Mouse (Mus musculus) T-cell, adult 2 months (primary cell): ENCODE measurements at regions not wholly inside any gene's neighbourhood (a gene's known extent, or its start where the extent isn't known, plus 50 kb on each side); places are given as distances from the start of the nearest gene placed in this dataset.
"Not testable (repeated sequence)": the region's sequence is repeated elsewhere in the genome, so short reads cannot be mapped to it uniquely, and the experiment has no call there.

ENCODE experiments used
- DNase-seq: peaks from one replicate; pipeline ENCODE4 v3.0.0; 2022; ENCODE audit warnings: low spot score

- DNase-seq, result no peak
Measured at GRCm38 (mm10) chr1:194565574-194565973, 52.4 kb upstream of the Plxna2 start.

DNA sequence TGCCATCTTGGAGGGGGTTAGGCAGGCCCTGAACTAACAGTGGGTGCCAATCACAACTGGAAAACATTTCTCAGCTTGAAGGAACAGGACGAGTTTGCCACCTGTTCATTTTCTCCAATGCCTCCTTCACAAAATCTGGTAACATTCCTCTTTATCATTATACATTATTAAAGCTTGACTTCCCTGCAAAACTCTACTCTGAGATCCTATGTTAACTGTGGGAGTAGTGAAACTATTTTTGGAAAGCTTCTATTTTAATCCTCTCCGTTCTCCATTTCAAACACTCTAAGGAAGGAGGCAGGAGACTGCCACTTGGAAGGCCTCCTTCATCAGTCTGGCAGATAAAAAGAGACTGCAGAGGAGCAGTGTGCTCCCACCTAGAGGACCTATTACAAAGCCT is 54.1 kb upstream of the Plxna2 start:
- no peak for DNase-seq

DNA sequence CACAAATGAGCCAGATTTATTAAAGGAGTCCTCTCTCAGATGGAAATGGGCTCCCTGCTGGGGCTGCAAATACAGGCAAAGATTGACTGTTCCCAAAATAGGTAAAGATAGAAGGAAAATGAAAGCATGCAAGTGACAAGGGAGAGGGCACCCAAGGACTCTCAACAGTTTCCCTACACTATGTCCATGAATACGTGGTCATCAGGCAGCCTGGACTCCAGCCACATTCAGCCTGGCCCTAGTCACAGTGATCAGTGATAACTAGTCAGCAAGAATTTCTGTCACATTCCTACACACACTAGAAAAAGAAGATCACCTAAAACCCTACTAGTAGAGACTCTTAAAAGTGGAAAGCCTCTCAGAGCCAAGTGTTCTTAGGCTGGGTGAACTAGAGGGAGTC is 56.9 kb upstream of the Plxna2 start:
- no peak for DNase-seq

DNA sequence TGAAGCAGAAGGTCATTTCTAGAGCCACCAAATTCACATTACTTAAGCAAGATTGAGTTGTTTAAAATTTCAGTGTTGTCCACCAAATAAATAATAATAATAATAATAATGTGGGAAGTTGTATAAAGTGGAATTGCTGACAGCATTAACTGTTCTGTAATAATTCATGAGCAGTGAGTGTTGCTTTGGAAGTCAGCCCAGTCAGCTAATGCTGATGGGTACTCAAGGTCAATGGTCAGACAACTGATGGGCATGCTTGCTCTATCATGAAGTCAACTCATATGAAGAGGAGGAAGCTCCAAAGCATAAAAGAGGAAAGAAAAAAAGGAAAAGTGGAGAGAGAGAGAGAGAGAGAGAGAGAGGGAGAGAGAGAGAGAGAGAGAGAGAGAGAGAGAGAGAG is 69.4 kb upstream of the Plxna2 start:
- no peak for DNase-seq

DNA sequence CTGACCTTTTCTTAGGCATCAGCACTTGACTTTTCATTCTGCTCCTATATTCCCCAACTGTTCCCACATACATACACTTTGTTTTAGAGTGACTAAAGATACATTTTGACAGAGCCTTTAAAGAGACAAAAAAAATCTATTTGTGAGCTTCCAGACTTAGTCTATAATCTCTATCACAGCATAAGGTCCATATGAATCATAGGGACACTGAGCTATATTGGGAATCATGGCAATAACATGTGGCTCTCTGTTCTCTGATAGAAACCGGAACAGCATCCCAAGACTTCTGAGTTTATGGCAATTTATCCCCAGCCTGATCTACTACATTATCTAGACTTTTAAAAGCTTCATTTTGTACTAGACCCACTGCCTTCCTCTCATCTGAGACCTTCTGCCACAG is 69.8 kb upstream of the Plxna2 start:
- DNase-seq, result no peak

GRCm38 (mm10) chr1:194540923-194541322 is 77.1 kb upstream of the Plxna2 start:
- no peak for DNase-seq

DNA sequence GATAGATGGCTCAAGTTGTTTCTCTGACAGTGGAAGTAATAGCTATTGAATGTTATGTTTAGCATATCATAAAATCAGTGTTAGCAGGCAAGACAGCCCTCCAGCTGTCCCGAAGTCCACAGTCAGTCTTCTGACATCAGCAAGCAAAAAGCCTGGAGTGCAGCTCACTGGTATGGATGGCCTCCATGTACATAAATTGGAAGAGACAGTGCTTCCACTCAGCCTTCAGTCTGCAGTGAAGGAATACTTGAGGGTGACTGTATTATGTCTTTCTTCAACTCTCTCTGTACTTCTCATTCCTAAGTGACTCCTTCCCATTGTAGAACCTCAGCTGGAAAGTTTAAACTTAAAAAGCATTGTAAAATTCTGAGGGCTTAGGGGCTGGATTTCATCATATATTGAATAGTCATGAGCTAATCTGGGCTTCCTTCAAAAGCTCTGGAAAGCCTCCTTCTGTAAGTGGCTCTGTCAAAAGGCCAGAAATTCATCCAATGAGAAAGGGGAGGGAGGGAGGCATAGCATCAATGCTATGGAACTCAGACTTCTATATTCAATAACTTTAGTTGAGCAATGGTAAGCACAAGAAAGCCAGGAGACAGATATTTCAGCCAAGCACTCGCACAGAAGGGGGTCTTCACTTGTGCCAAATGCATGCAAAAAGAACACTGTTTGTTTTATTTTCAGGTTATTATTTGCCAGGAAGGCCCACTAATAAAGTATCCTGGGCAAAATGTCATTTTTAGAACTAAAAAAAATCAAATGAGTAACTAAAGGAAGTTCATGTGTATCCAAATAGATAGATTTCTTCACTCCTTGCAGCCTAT is 90.5 kb upstream of the Plxna2 start:
- DNase-seq, result no peak

DNA sequence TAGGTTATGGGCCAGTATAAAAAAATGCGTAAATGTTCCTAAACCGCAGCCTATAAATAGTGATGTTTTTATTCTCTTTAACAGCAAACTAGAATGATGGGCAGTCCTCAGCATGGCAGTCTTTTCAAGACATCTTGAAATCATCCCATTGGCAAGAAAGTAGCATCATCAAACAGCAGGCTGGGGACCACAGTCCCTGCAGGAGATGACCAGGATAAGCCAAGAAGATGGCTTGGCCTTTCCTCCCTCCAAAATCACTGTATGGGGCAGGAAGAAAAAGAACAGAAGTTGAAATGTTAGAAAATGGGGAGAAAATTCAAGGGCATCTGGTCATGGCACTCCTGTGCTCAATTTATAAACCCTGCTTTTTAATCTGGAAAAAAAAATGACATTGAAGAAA is 93.0 kb upstream of the Plxna2 start:
- DNase-seq, result no peak

- DNase-seq, result no peak
Measured at GRCm38 (mm10) chr1:194521216-194521615, 96.8 kb upstream of the Plxna2 start.

- no peak for DNase-seq
Measured at GRCm38 (mm10) chr1:194519509-194520220, 98.4 kb upstream of the Plxna2 start.

DNA sequence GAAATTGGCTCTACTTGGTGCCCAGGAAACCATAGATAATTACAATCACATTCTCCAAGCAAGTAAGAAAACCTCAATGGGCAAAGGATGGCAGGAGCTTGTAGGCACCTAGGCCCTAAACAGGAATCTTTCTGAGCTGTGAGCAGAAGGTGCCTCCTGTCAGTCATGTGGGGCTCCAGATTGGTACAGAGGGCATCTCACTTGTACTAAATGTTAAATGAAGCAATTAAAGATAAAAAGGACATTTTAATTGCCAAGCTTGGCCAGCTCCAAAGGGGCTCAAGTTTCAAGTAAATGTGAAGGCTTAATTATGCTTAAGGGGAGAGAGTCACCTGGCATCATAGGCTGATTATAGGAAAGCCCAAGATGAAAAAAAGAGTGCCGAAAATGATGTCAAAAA is 101.9 kb upstream of the Plxna2 start:
- no peak for DNase-seq

- no peak for DNase-seq
Measured at GRCm38 (mm10) chr1:194508314-194508713, 109.7 kb upstream of the Plxna2 start.

GRCm38 (mm10) chr1:194505826-194506225 is 112.2 kb upstream of the Plxna2 start:
- DNase-seq, result no peak

GRCm38 (mm10) chr1:194504207-194504606 is 113.8 kb upstream of the Plxna2 start:
- no peak for DNase-seq

- no peak for DNase-seq
Measured at GRCm38 (mm10) chr1:194503517-194503916, 114.5 kb upstream of the Plxna2 start.

- no peak for DNase-seq
Measured at GRCm38 (mm10) chr1:194496424-194496823, 121.6 kb upstream of the Plxna2 start.

DNA sequence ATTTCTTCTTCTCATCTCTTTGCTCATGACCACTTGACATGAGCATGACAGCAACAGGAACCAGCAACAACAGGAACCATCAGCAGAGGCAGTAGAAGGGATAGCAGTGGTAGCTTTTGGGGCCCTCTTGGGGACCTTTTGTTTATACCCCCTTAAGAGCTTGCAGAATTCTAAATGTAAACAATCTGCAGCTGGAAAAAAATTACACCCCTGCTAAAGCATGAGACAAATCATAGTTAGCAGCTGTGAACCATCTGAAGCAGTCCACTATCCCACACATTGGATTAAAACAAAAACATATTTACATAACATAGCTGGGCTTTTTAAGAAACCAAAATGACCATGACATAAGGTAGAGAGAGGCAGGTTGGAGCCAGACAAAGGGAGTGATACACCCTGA is 126.9 kb upstream of the Plxna2 start:
- no peak for DNase-seq

- no peak for DNase-seq
Measured at GRCm38 (mm10) chr1:194488126-194488525, 129.9 kb upstream of the Plxna2 start.

- no peak for DNase-seq
Measured at GRCm38 (mm10) chr1:194482717-194483059, 135.3 kb upstream of the Plxna2 start.

GRCm38 (mm10) chr1:194482001-194482716 is 135.9 kb upstream of the Plxna2 start:
- no peak for DNase-seq

- DNase-seq, result not testable (repeated sequence)
Measured at GRCm38 (mm10) chr1:194471281-194471680, 146.7 kb upstream of the Plxna2 start.

DNA sequence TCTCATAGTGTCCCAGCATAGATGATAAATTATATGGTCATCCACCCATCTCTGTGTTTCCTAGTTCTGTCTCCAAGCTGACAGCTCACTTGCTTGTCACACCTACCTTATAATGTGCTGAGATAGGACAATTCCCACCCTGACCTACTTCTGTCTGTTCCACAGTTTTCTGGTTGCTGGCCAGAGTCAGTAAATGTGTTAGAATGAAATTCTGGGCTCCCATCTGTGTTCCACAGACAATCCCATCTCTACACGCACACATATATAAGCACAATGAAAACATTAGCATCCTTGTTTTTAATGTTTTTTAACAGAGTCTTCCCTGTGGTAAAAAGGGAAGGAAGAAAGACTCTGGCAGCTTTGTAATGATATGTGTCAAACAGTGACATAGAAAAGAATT is 165.5 kb upstream of the Plxna2 start:
- DNase-seq, result no peak

- no peak for DNase-seq
Measured at GRCm38 (mm10) chr1:194443681-194444080, 174.3 kb upstream of the Plxna2 start.
